Mouse (Mus musculus) gonadal fat pad, adult 2 months (tissue): Measurements from ENCODE around the gene Arl4c. TPM values are rescaled to one million over a fixed set of nuclear protein-coding genes. Genes with fewer than 3 reads are reported as not detected.
"Not testable (repeated sequence)": the region's sequence is repeated elsewhere in the genome, so short reads cannot be mapped to it uniquely, and the experiment has no call there.

ENCODE experiments used
- DNase-seq: peaks from one replicate; pipeline ENCODE4 v3.0.0-alpha.2; 2012; ENCODE audit warnings: low read depth
- polyA plus RNA-seq: library from polyadenylated mRNA; depleted of rRNA; stranded (reverse); fragments of >200 nt; gene quantifications from 2 replicates; pipeline ENCODE4 v1.2.3, GENCODE M21; 2012

The Arl4c gene
- polyA plus RNA-seq, 1 experiment = 56.6 TPM

- no peak for DNase-seq
Observed at GRCm38 (mm10) chr1:88655473-88656095, 46.4 kb downstream of the Arl4c start.

GRCm38 (mm10) chr1:88654521-88655472 is 47.2 kb downstream of the Arl4c start:
- DNase-seq = no peak

DNA sequence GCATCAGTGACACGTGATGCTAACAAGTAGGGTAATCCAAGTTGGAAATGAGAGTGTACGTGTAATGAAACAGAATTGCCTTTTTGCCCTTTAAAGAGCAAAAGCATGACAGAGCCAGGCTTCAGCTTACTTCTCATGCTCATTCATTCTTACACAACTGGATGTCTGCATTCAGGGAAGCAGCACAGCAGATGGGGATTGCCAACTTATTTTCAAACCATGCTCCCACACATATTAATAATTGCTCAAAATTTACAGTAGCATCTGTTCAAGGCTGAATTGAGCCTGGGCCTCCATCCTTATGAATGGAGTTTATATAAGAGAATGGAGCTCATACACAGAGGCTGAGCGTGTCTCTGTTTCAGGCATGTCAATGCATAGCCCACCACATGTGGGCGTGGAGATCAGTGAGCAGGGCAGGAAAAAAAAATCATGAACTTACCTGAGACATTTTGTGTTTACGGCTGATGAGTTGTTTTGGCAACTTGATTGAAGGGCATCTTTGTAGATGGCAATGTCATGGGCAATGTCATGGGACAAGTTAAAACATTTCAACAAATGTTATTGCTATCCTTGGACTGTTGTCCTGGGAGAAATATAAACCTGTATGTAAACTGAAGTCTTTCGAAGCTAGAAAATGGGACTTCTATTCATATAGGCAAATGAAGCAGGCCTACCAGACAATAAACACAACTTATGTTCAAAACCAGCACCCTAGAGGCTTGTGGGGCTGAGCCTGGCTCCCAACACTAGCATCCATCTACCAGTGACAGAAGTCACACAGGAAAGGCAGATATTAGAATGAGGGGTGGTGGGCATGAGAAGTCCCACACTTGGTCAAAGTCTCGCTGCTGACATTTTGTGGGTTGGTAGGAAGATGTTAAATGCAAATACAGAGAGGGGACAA is 48.2 kb downstream of the Arl4c start:
- no peak for DNase-seq

- DNase-seq = no peak
Observed at GRCm38 (mm10) chr1:88652682-88653081, 49.3 kb downstream of the Arl4c start.

GRCm38 (mm10) chr1:88651668-88652067 is 50.4 kb downstream of the Arl4c start:
- no peak for DNase-seq

DNA sequence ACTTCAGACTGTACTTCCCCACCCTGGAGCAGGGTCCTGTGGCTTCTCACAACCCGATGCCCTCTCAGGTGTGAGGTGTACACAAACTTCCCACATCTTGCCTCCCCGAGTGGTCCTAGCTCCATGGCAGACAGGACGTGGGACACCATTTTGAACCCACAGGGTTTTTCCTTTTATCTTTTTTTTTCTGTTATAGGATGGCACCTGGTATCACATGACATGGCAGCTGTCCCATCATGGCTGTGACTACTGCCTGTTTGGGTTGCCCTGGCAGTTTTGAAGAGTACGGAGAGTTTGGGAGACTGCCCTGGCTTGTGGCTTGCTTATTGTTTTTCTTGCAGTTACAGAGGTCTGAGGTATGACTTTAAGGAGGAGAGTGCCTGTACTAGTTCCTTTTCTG is 53.3 kb downstream of the Arl4c start:
- DNase-seq = no peak

DNA sequence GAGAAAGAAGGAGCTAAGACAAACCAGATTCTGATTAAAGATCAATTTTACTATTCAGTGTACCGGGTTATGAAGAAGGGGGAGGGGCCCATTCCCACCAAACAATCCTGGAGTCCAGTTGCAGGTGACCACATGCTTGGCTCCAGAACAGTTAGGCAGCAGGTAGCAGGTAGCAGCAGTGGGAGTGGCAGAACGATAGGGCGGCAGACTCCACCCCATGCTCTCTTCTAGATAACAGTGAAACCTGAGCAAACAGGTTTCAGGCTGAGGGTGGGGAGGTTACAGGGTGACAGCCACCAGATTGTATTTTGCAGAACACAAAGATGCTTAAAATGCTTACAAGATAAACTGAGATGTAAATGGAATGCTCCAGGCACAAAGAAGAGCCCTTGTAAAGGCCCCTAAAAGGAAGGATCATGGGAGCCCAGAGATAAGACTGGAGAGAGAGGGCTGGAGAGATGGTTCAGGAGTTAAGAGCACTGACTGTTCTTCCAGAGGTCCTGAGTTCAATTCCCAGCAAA is 56.4 kb downstream of the Arl4c start:
- DNase-seq = no peak

DNA sequence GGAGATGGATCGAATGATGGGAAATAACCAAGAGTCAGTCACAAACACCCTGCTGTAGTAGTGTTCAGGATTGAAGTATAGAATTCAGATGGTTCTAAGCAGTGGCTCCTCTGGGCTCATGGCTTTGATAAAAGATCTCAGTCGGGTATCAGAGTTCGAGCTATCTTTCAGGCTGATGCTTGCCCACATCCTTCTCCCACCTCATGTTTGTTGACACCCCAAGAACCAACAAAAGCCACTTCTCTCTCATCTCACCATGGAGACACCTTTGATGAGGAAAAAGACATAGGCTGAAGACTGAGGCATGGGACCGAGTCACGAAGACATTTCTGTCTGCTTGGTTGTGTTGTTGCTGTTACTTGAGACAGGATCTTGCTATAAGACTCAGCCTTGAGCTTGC is 57.6 kb downstream of the Arl4c start:
- DNase-seq = no peak

- DNase-seq = no peak
Observed at GRCm38 (mm10) chr1:88643181-88643823, 58.7 kb downstream of the Arl4c start.

DNA sequence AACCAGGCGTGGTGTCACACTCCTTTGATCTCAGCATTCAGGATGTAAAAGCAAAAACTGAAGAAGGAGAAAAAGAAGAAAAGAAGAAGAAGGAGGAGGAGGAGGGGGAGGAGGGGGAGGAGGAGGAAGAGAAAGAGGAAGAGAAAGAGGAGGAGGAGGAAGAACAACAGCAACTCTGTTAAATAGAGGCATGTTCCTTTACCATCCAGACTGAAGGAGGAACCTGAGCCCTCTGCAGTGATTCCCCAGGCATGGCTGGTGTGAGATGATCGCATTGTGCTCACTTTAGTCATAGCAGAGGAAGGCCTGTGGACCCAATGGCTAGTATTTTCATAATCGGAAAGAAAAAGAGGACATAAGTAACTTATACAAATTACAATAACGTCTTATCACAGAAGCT is 59.3 kb downstream of the Arl4c start:
- no peak for DNase-seq

- no peak for DNase-seq
Observed at GRCm38 (mm10) chr1:88641678-88642215, 60.3 kb downstream of the Arl4c start.

GRCm38 (mm10) chr1:88641194-88641593 is 60.8 kb downstream of the Arl4c start:
- no peak for DNase-seq

DNA sequence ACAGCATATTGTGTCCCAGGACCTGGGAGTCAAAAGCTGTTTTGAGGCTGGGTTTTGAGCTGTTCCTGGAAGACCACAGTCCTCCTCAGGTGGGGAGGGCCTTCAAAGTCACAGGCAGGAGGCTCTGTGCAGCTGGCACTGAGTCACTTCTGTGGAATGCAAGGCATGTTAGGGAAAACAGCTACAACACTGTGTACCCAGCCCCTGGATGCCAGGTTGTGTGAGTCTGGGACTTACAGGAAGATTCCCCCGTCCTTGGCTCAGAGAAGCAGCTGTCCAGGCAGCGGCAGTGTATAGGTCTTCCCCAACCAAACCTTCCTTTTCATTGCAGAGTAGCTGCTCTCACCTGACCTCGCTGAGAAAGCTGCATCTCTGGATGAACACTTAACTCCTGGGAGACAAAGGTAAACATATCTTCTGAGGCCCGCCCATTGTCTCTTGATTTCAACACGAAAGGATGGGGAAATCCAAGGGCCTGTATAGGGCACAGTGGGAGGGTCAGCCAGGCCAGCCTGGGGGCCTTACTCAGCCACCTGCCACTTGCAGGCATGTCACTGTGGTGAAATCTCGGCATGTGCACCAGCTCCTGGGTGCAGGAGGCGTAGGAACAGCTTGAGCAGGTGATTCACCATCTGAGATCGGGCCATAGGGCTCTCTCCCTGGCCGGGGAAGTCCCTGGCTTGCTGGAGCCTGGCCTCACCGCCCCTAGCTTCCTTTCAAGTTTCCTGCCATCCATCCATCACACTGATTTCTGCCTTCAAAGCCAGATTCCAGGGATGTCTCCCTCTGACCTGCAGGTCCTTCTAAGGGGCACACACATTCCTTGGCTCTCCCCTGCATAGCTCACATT is 62.4 kb downstream of the Arl4c start:
- peak; percentile 72 for DNase-seq

DNA sequence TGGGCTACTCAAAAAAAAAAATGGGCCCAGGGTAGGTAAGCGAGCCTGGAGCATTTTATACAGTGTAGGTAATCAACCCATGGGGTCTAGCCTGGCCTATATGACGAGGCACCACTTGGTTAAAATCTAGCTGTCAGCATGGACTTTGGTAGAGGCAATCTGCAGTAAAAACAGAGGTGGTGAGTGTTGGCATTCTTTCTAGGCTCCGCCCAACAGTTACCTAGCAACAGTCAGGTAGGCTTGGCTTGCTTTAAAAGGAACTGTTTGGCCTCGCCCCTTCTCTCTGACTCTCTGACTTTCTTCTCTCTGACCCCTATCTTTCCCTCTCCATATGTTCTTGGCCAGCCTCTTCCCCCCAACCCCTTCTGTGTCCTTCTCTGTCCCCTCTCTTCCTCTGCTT is 63.4 kb downstream of the Arl4c start:
- no peak for DNase-seq

- not testable (repeated sequence) for DNase-seq
Observed at GRCm38 (mm10) chr1:88636579-88637161, 65.4 kb downstream of the Arl4c start.

GRCm38 (mm10) chr1:88635659-88636058 is 66.4 kb downstream of the Arl4c start:
- DNase-seq = no peak

GRCm38 (mm10) chr1:88632851-88633250 is 69.2 kb downstream of the Arl4c start:
- DNase-seq = no peak

DNA sequence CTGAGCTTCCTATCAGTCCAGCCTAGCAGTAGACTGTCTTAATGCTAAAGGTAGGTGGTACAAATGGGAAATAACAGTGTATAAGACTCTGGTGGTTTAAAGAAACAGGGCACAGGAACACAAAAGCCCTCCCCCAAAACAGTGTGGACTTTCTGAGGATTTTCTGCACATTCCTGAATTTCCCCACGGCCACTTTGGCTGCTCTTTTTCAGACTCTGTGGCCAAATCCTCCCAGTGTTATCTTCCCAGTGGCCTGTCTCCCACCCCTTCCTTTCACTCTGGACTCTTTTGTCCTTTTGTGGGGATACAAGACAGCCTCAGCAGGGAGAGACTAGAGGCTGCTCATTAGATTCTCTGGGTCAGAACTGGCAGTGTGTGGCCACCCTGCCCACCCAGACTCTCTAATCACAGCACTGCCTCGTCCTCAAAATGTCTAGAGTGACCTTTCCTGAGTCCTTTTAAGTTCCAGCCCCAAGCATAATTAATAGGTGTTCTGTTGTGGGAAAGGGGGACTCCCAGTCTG is 72.0 kb downstream of the Arl4c start:
- DNase-seq = no peak

GRCm38 (mm10) chr1:88625190-88625589 is 76.8 kb downstream of the Arl4c start:
- DNase-seq = no peak
